Mouse (Mus musculus) spleen, postnatal 10 days (tissue): ENCODE measurements around the gene Picalm.

ENCODE experiments used
- DNase-seq, 2 experiments: peaks; one replicate each; pipeline ENCODE4 v3.0.0; 2021 to 2022; ENCODE audit warnings: low spot score in 2 of 2

Picalm gene

GRCm38 (mm10) chr7:90129732-90130392 lies at the start of gene Picalm:
Picalm (plus strand) TSS chr7:90130213.
- peak; percentile 98 to 99 for DNase-seq

DNA sequence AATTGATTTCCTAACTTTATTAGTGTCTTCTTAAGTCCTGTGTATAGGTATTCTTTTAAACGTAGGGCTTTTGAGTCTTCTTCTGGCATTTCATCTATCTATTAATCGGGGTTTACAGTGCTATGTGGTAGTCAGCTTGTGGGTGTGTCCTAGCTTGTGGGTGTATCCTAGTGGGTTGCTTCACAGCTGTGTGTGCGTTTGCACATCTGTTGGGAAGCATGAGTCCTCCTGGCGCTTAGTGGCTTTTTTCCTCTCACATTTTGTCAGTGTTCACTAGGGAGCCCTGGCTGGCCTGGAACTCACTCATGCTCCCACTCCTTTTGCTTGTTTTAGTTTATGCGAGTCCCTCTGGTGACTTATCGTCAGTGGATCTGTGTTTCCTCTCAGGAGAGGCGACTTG lies 46.2 kb upstream of the Picalm start:
- DNase-seq = no peak

DNA sequence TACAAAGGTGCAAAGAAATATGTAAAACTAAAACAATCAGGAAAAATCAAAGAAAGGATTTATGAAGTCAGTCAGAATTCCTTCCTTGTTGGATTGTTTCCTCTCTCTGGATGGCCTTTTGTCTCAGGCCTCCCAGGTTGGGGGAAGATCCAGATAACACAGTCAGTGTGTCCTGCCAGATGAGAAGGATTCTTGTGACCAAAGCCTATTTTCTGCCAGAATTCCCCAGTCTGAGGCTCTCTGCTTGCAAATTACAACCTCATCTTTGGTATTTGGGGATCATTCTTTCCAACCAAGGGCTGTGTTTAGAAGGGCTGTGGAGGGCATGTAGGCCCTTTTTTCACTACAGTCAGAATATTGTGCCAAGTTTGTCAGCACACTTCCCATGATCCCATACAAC lies 45.5 kb upstream of the Picalm start:
- DNase-seq = no peak

DNA sequence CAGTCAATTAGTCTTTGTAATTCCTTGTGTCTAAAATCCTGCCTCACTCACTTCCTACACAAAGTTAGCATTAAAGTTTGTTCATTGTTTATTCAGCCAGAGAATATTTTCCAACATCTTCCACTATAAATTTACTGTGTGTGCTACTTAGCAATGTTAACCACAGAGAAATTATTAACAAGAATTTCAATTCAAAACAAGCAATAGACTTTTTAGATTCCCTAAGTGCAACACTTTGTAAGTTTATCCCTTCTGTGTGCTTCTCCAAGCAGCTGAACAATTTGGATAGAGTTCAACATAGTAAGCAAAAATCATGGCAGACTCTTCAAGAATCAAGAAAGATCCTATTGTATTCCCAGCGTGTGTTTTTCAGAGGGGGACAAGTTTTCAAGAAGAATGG lies 44.3 kb upstream of the Picalm start:
- no peak for DNase-seq

DNA sequence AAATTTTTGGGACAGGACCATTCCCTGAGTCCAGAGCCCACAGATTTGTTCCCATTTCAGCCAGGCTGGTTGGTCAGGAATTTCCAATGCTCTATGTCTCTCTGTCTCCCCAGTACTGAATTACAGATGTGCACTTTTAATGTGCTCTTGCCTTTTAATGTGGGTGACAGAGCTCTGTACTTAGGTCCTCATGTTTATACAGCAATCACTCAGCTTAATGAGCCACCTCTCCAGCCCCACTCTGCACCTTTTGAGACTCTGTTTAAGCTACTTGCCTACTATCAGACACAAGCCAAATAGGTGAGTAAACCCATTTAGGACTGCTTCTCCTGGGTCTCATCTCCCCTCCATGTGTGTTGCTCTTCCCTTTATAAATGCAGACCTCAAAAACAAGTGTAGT lies 43.2 kb upstream of the Picalm start:
- no peak for DNase-seq

DNA sequence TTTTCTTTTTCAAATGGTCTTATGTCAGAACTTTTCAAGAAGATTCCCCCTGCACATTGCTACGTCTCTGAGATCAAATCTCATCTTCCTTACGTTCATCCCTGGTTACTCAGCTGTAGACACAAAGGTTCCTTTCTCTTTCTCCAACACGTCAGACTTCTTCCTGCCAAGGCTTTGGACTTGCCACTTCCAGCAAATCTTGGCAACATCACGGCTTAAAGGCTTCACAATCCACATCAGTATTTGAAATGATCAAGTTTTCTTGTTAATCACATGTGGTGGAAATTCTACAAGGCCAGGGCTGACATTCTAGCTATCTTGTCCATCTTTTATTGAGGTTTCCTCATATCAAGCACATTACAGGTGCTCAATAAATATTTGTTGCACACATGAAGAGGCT lies 39.0 kb upstream of the Picalm start:
- DNase-seq = no peak

GRCm38 (mm10) chr7:90091756-90092155 lies 38.3 kb upstream of the Picalm start:
- DNase-seq = no peak

DNA sequence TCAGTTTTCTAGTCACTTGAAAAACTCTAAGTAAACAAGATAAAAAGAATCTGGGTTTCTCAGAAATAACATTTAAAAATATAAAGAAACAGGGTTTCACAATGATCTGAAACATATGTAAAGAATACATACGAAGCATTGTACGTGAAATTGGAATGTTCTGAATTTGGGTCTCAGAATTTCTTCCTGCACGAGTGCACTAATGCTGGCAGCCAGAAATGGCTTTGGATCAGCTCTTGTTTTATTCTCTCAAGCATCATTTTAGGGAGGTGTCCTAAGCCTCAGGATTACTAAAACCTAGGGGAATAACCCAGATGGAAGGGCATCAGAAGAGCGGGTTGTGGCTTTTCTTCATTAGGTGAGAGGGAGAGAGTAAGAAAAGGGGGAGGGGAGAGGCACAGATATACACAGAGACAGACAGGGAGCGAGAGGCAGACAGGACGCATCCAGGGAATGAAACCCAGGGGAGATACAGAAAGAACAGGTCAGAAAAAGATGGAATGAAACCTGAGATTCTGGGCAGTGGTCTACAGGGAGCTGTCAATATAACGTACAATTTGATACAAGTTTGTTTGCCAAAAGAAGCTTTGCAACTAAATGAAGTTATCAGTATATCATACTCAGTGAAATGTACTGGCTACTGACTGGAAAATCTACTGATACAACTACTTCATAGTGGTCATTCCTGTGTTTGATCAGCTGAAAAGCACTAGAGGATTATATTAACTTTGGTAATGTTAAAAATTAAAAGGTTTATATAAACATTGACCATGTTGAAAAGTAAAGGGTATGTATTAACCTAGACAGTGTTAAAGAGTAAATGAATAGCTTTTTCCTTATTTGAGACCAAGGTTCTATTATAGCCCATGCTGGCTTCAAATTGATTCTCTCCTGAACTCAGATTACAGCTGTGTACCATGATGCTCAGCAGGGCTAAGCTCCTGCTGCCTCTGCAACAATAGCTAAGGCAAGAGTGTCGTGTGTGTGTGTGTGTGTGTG lies 37.3 kb upstream of the Picalm start:
- no peak for DNase-seq

GRCm38 (mm10) chr7:90095097-90095496 lies 34.9 kb upstream of the Picalm start:
- DNase-seq = no peak

DNA sequence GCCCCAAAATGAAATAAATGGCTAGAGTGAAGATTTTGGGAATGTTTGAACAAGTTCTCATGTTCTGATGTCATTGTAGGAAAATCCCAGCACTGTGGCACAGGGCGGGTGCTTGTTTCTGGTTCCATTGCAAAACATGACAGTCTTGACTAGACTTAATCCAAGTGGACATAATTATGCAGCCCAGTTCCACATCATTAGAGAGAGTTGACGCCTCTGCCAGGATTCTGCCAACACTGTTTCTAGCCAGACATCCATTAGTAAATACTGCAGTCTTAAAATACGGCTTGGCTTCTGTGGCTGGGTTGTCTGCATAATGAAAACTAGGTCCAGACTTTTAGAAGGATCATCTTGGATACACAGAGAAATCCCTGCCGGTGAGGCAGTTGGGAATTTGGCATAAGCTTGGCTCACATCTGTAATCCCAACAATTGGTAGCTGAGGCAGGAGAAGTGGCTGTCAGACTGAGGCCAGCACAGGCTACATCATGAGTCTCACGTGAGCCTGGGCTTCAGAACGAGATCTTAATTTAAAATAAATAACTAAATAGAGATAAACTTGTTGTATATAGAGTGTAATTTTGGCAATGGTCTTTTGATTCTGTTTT lies 34.1 kb upstream of the Picalm start:
- no peak for DNase-seq

GRCm38 (mm10) chr7:90096609-90097008 lies 33.4 kb upstream of the Picalm start:
- no peak for DNase-seq

DNA sequence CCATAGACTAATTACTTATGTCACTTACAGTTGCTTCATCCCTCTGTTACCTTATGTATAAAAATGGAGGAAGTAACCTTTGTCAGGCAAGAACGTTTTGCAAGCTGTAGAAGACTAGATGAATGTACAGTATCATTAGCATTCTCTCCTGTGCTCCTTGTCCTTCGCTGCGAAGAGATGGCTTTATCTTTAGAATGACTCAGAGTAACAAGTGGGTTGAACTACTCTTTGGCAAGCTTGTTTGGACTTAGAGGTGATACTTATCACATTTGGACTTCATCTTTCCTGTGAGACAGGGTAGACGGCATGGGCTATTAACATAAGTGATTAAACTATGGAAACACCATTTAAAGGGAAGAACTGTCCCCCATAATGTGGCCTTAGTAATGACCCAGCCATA lies 31.8 kb upstream of the Picalm start:
- DNase-seq = no peak

DNA sequence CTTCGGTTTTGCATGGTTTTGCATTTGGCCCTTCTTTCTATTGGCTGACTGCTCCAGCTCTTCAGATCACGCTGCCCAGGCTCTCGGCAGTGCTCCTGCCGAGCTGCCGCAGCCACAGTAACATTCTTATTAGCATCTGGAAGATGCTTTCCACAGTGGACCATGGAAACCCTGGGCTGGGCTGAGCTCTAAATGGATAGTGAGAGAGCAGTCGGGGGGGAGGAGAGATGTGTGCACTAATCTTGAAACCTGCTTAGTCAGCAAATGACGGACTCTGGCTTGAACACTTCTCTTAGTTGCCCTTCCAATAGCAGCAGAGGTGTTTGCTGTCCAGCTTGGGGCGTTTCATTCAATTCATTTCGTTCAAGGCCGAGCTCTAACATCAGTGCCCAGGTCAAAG lies 30.8 kb upstream of the Picalm start:
- no peak for DNase-seq

DNA sequence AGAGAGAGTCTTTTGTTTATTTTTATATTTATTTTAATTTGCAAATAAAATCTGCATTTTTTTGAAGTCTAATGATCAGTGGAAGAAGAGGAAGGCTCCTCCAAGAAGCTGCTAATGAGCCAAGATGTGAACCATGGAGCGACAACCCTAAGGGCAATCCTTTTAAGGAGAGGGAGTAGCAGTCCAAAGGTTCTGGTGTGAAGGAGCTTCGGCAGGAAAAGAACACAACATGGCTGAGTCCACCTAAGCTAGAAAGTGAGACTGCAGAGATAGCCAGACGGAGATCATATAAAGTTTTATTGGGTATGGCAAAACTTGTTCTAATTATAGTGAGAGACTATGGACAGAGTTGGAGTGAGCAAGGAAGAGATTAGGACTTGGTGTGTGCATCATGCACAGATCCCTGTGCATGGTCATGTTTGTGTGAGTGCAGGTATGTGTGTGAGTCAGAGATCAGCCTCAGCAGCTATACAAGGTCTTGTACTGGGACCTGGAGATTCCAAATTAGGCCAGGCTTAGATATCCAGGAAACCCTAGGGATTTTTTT lies 29.3 kb upstream of the Picalm start:
- no peak for DNase-seq

GRCm38 (mm10) chr7:90116100-90116499 lies 13.9 kb upstream of the Picalm start:
- DNase-seq = no peak

DNA sequence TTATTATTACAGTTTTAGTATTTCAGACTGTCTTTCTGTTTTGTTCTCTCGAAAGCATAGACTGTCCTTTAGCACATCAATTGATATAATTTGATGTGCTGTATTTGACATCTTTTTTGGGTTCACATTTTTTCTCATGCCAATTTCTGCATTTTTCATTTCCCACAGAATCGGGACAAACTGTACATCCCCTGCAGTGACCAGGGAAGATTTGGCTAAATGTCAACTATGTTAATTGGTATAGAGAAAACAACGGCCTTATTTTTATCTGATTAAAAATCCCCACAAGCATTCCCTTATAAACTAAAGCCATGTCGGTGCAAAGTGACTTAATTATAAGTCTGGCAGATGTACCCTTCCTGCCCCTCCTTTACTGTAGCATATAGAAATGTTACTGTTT lies 9.9 kb upstream of the Picalm start:
- no peak for DNase-seq

- DNase-seq = no peak
Measured at GRCm38 (mm10) chr7:90124991-90125390, 5.0 kb upstream of the Picalm start.

GRCm38 (mm10) chr7:90128631-90129200 lies 1.3 kb upstream of the Picalm start:
- DNase-seq = no peak

GRCm38 (mm10) chr7:90129271-90129731 lies 712 bp upstream of the Picalm start:
- peak; percentile 47 to 54 for DNase-seq

DNA sequence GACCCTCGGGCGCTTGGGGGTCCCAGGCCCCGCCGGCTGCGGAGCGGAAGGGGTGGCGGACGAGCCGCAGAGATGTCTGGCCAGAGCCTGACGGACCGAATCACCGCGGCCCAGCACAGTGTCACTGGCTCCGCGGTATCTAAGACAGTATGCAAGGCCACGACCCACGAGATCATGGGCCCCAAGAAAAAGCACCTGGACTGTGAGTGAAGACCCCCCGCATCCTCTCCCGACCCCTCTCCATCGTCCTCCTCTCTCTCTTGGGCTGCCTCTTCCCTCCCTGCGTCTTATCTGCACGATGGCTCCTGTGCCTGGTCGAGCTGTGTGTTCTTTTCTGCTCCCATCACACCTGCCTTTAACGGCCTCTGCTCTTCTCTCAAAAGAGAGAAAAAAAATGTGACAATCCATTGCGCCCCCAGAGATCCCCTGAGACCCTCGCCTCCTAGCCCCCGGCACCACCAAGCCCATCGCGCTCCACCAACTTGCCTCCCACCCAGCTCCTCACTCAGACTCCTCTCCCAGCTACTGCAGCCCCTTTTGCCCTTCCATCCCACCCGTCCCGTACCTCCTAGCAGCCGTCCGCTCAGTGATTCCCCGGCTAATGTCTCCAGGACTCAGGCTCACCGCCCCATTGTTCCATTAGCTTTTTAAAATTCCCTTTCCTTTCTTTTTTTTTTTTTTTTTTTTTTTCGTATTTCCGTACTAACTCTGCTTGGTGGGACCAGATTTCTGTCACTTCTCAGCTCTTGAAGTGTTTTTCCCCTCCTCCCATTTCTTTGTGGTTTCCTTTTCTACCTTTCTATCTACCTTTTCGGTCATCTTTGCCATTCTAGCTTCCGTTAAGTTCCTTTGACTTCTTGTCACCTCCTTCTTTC lies 725 bp downstream of the Picalm start:
- DNase-seq = peak; percentile 59 to 75

DNA sequence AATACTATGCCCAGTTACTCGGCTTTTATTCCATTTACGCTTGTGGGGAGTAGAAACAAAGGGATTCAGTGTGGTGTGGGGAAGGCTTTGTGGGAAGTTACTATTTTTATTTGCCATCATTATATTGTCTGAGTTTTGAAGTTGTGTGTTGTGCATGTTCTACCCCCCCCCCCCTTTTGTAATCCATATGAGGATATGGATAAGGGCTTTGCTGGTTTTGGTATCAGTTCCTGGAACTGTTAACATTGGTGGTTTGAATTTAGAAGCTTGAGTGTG lies 1.3 kb downstream of the Picalm start:
- DNase-seq = no peak
